Mouse (Mus musculus) CH12.LX (cell line): Measurements from ENCODE around the gene Impdh1. TPM values are rescaled to one million over a fixed set of nuclear protein-coding genes. Genes with fewer than 3 reads are reported as not detected.

Source experiments
- DNase-seq: peaks from one replicate; pipeline ENCODE4 v3.0.0-alpha.2; 2013; ENCODE audit errors: extremely low read depth
- H3K27ac ChIP-seq: 2 replicates; pipeline ENCODE4 v1.5.1; 2012; ENCODE audit warnings: low read depth, mild to moderate bottlenecking, control low read depth, moderate library complexity; ENCODE audit not compliant: insufficient read depth
- H3K27me3 ChIP-seq: replicated peaks from 2 replicates; pipeline ENCODE3; 2012; ENCODE audit warnings: inconsistent platforms
- H3K36me3 ChIP-seq, 2 experiments: replicated peaks in 1 of 2; 2 replicates each; pipeline versions ENCODE3 to v1.6.1; 2012; ENCODE audit warnings: inconsistent platforms in 1 of 2, low read length in 1 of 2, mild to moderate bottlenecking in 1 of 2, mixed read lengths in 1 of 2, moderate library complexity in 1 of 2; ENCODE audit not compliant: control insufficient read depth in 1 of 2, insufficient read depth in 1 of 2
- H3K4me1 ChIP-seq, 2 experiments: 2 replicates each; pipeline ENCODE4 v1.6.1; 2012; ENCODE audit warnings: inconsistent platforms in 1 of 2, moderate library complexity in 1 of 2; ENCODE audit not compliant: insufficient read depth in 2 of 2, control insufficient read depth in 1 of 2
- H3K4me2 ChIP-seq: 2 replicates; pipeline ENCODE4 v1.6.1; 2012; ENCODE audit warnings: low read depth, mild to moderate bottlenecking, control low read depth; ENCODE audit not compliant: poor library complexity, insufficient read depth, severe bottlenecking
- H3K4me3 ChIP-seq, 3 experiments: fragments of 150-350 bp in 1 of 3; sonication (generic) in 1 of 3; replicated peaks in 1 of 3; 2 replicates each; pipeline versions ENCODE3 to v1.5.1; 2011 to 2012; ENCODE audit warnings: low read depth in 2 of 3, low read length in 2 of 3, mild to moderate bottlenecking in 2 of 3, moderate library complexity in 2 of 3, control low read depth in 1 of 3, improper control_type of control experiment in 1 of 3, inconsistent platforms in 1 of 3, mixed read lengths in 1 of 3; ENCODE audit not compliant: poor library complexity in 1 of 3
- H3K79me2 ChIP-seq: replicated peaks from 2 replicates; pipeline ENCODE4 v1.6.1; 2012; ENCODE audit warnings: mild to moderate bottlenecking, moderate library complexity; ENCODE audit not compliant: control insufficient read depth, poor library complexity, insufficient read depth, severe bottlenecking; ENCODE audit errors: extremely low read depth
- H3K9ac ChIP-seq: 2 replicates; pipeline ENCODE4 v1.6.1; 2012; ENCODE audit warnings: low read depth, mild to moderate bottlenecking, control low read depth, moderate library complexity; ENCODE audit not compliant: insufficient read depth
- H3K9me3 ChIP-seq: replicated peaks from 2 replicates; pipeline ENCODE3; 2012; ENCODE audit warnings: low read length, inconsistent platforms, mixed read lengths
- ELF1 ChIP-seq: IDR thresholded peaks from 2 replicates; pipeline ENCODE4 v1.6.1; 2014; ENCODE audit warnings: low read depth, mild to moderate bottlenecking, inconsistent platforms, low read length, improper control_type of control experiment
- ETS1 ChIP-seq: conservative IDR thresholded peaks from 2 replicates; pipeline ENCODE4 v1.6.1; 2012; ENCODE audit warnings: low read depth, mild to moderate bottlenecking, inconsistent platforms, low read length, improper control_type of control experiment, moderate library complexity
- IRF4 ChIP-seq: IDR thresholded peaks from 2 replicates; pipeline ENCODE4 v1.6.1; 2014; ENCODE audit warnings: low read depth, mild to moderate bottlenecking, inconsistent platforms, low read length, improper control_type of control experiment
- JUND ChIP-seq: conservative IDR thresholded peaks from 2 replicates; pipeline ENCODE4 v1.6.1; 2011; ENCODE audit warnings: low read depth, low read length, improper control_type of control experiment
- MEF2A ChIP-seq: IDR thresholded peaks from 2 replicates; pipeline ENCODE4 v1.6.1; 2014; ENCODE audit warnings: low read depth, mild to moderate bottlenecking, inconsistent platforms, low read length, improper control_type of control experiment, borderline replicate concordance
- MXI1 ChIP-seq: IDR thresholded peaks from 2 replicates; pipeline ENCODE4 v1.6.1; 2011; ENCODE audit warnings: mild to moderate bottlenecking, low read depth, low read length, improper control_type of control experiment
- MYC ChIP-seq: IDR thresholded peaks from 2 replicates; pipeline ENCODE4 v1.6.1; 2011; ENCODE audit warnings: low read depth, mild to moderate bottlenecking, improper control_type of control experiment, low read length
- PAX5 ChIP-seq: IDR thresholded peaks from 2 replicates; pipeline ENCODE4 v1.6.1; 2012; ENCODE audit warnings: low read length, inconsistent platforms, mixed read lengths
- POLR2A ChIP-seq: IDR thresholded peaks from 2 replicates; pipeline ENCODE4 v1.6.1; 2011; ENCODE audit warnings: low read depth, mild to moderate bottlenecking, improper control_type of control experiment, low read length
- RCOR1 ChIP-seq: conservative IDR thresholded peaks from 2 replicates; pipeline ENCODE4 v1.6.1; 2012; ENCODE audit warnings: low read depth, mild to moderate bottlenecking, inconsistent platforms, low read length, improper control_type of control experiment
- SIN3A ChIP-seq: IDR thresholded peaks from 2 replicates; pipeline ENCODE4 v1.6.1; 2012; ENCODE audit warnings: low read length, improper control_type of control experiment, inconsistent platforms
- TBP ChIP-seq: conservative IDR thresholded peaks from 2 replicates; pipeline ENCODE4 v1.6.1; 2011; ENCODE audit warnings: low read depth, low read length, improper control_type of control experiment
- TCF12 ChIP-seq: IDR thresholded peaks from 2 replicates; pipeline ENCODE4 v1.6.1; 2014; ENCODE audit warnings: low read depth, mild to moderate bottlenecking, inconsistent platforms, low read length, improper control_type of control experiment
- USF2 ChIP-seq: conservative IDR thresholded peaks from 2 replicates; pipeline ENCODE4 v1.6.1; 2011; ENCODE audit warnings: low read depth, low read length, improper control_type of control experiment
- ZC3H11A ChIP-seq: IDR thresholded peaks from 2 replicates; pipeline ENCODE4 v1.6.1; 2012; ENCODE audit warnings: low read depth, mild to moderate bottlenecking, inconsistent platforms, low read length, improper control_type of control experiment
- ZMIZ1 ChIP-seq: IDR thresholded peaks from 2 replicates; pipeline ENCODE4 v1.6.1; 2012; ENCODE audit warnings: low read depth, mild to moderate bottlenecking, inconsistent platforms, low read length, improper control_type of control experiment
- dilution Hi-C: fragments of 300-500 bp; cut with MboI; formaldehyde crosslinking; loops from 2 replicates; pipeline ENCODE4 v1.14.3; 2020; ENCODE audit warnings: low sequenced_read_pairs; ENCODE audit not compliant: extremely low pct_unique_long_range_greater_than_20kb, extremely low pct_ligation_motif_present
- in situ Hi-C: fragments of 300-500 bp; cut with MboI; formaldehyde crosslinking; loops from 3 replicates; pipeline ENCODE4 v1.14.3; 2019; ENCODE audit warnings: low sequenced_read_pairs, low pct_ligation_motif_present, low pct_unique_long_range_greater_than_20kb, mixed read lengths
- polyA plus RNA-seq: library from polyadenylated mRNA; unstranded; fragments of >175 nt; gene quantifications from 2 replicates; pipeline ENCODE4 v1.2.1, GENCODE M21; 2012; ENCODE audit warnings: low read depth; ENCODE audit not compliant: insufficient read length
- total RNA-seq, 2 experiments: library from RNA; depleted of rRNA; stranded (reverse); fragments of 300-350 nt in 1 of 2; fragments of >200 nt in 1 of 2; gene quantifications; 2 replicates each; pipeline ENCODE4 v1.2.3; 2012 to 2014

The Impdh1 gene
- total and polyA plus RNA-seq, 3 experiments, result 3.1 to 19.6 (median 14.9) TPM

- H3K79me2 ChIP-seq, result no peaks in the 10 kb centered on the region
- H3K4me3 ChIP-seq, result no peak overlapping the region
- H3K4me2 ChIP-seq, result no peak overlapping the region
- no peak overlapping the region for H3K27ac ChIP-seq
- in situ Hi-C loops, result no loop called here
- H3K27me3 ChIP-seq, result no peaks in the 10 kb centered on the region
- H3K4me1 ChIP-seq, result peaks cover 3 to 16% of the 10 kb centered on the region in 2 experiments; a peak in 3 of 4 replicates
- H3K36me3 ChIP-seq, result no peaks in the 10 kb centered on the region
- H3K9ac ChIP-seq, result no peak overlapping the region
- H3K9me3 ChIP-seq, result no peaks in the 10 kb centered on the region
- dilution Hi-C loops, result no loop called here
- no peak for DNase-seq
- TF ChIP-seq IRF4 (no peak), ZC3H11A (no peak), PAX5 (no peak), USF2 (no peak), ZMIZ1 (no peak), SIN3A (no peak), POLR2A (no peak), TBP (no peak), ETS1 (no peak), MYC (no peak), TCF12 (no peak), MEF2A (no peak), RCOR1 (no peak), MXI1 (no peak)
- TF ChIP-seq, all 38 proteins: peak for 0
These were observed 17.5 kb upstream of the Impdh1 start for GRCm38 (mm10) chr6:29233710-29234109.

- H3K9me3 ChIP-seq, result no peaks in the 10 kb centered on the region
- no peak for TF ChIP-seq JUND
- 0 out of 2 replicates have a peak, but pooled peaks have one; percentile 32 for TF ChIP-seq ELF1
- TF ChIP-seq, all 38 proteins: peak for 1
- Histone ChIP-seq H3K27me3 (no peaks in the 10 kb centered on the region), H3K27ac (no peak overlapping the region), H3K4me3 (no peak overlapping the region), H3K4me2 (no peak overlapping the region), H3K36me3 (no peaks in the 10 kb centered on the region), H3K9ac (no peak overlapping the region), H3K79me2 (no peaks in the 10 kb centered on the region), H3K4me1 (peaks cover 3 to 16% of the 10 kb centered on the region in 2 experiments; a peak in 3 of 4 replicates)
- DNase-seq, result no peak
- dilution Hi-C loops (no loop called here), in situ Hi-C loops (no loop called here)
These were observed 16.2 kb upstream of the Impdh1 start for GRCm38 (mm10) chr6:29232321-29232720.
